Mouse (Mus musculus): Measurements from ENCODE around the gene Zranb1.

The Zranb1 gene

DNA sequence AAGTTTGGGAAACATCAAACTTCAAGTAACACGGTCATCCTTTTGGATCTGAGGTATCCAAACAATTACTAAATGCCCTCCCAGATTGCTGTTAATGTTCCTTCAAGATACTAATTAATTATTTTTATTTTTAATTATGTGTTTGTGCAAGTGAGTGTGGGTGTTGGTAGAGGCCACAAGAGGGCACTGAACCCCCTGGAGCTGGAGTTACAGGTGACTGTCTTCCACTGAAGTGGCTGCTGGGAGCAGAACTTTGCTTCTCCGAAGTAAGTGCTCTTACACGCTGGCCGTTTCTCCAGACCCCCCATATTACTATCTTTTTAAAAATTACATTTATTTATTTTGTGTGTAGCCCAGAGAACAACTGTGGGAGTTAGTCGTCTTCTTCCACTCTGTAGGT is 887 bp upstream of the Zranb1 start:
- DNase-seq (ENCODE audit: low read depth) = peak; percentile 6

DNA sequence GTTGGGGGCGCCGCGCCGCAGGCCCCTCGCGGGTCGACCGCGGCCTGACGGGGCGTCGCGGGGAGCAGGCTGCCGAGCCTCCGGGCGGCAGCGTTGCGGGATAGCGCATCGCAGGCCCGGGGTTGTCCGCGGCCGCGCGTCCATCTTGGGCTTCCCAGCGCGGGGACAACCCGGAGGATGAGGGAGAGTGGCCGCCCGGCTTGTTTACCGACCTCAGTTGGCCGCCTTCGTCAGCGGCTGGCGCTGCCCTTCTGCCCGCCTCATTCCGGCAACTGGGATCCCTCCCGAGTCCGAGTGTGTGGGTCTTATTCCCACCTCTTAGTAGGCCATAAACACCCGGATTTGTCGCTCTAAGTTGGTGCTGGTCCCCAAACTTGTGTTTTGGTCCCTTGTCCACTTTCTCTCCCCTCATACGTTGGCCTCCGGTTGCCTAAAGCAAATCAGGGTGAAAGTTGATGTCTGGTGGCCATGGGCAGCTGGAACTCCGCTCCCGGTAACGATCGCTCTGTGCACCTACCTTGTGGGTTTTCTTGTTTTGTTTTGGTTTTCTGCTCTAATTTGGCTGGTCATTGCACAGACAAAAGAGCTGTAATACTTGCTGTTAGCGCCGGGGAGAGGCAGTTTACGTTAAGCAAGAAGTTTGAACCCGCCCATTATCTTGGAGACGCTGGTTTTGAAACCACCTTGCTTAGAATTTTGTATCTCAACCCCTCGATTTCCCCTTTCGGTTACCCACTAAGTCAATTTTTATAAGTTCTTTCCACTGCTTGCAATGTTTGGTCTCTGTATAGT is 814 bp downstream of the Zranb1 start:
- peak; percentile 55 for DNase-seq (ENCODE audit: low read depth)

DNA sequence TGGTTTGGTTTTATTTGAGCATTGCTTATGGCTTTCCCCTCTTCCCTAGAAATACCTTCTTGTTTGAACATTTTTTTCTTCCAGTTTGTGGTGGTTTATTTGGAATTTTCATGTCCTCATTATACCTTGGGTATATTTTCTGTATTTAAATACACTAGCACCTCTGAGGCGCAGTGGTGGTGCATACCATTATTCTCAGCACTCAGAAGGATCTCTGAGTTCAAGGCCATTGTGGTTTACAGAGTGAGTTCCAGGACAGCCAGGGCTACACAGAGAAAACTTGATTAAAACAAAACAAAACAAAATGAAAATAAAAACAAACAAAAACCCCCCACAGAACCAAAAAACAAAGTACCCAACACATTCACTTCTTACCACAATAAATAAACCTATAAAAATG is 2.4 kb downstream of the Zranb1 start:
- DNase-seq (ENCODE audit: low read depth) = no peak

DNA sequence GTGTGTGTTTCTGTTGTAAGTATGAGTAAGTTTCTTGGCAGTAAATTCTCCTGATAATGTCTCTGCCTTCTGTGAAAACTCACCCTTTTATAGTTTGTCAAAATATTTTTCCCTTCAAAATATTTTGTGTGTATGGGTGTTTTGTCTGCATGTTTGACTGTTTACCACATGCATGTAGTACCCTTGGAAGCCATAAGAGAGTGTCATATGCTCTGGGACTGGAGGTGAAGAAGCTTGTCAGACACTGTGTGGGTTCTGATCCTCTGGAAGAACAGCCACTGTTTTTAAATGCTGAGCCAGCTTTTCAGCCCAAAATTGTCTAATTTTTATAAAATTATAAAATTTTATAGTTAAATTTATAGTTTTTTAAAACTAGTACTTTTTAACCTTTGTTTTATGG is 3.8 kb downstream of the Zranb1 start:
- no peak for DNase-seq (ENCODE audit: low read depth)

DNA sequence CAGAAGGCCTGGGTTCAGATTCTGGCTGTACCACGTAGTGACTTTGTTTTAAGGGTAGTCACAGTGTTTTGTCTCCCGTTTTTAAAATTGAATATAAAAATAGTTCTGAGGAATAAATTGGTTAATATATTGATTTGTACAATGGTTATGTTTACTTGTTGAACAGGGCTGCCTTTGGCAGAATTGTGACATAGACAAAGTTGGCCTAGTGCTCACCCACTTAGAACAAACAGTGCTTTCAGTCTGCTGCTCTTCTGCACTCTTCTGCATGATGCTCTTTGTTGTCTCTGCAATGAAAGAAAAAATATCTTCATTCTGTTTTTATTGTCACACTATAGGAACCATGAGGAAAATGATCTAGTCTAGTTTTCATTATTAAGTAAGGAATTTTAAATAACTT is 8.2 kb downstream of the Zranb1 start:
- no peak for DNase-seq (ENCODE audit: low read depth)

DNA sequence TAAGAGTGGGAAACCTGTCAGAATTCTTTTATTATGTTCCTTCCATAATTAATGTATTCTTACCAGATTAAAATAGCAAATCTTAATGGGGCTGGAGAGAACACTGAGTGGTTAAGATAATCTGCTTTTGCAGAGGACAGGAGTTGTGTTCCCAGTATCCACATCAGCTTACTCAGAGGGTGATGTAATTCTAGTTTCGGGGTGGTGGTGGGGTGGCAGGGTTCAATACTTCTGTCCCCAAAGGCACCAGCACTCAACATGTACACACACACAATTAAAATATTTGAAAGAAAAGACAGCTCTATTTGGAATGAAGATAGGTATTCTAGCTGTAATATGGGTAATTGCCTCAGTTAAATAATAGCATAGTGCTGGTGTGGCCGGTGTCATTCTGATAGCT is 9.6 kb downstream of the Zranb1 start:
- DNase-seq (ENCODE audit: low read depth) = no peak

DNA sequence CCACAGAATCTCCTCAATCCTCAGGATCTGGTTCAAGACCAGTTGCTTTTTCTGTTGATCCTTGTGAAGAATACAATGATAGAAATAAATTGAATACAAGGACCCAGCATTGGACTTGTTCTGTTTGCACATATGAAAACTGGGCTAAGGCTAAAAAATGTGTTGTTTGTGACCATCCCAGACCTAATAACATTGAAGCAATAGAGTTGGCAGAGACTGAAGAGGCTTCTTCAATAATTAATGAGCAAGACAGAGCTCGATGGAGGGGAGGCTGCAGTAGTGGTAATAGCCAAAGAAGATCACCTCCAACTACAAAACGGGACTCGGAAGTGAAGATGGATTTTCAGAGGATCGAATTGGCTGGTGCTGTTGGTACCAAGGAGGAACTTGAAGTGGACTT is 19.0 kb downstream of the Zranb1 start:
- no peak for DNase-seq (ENCODE audit: low read depth)

DNA sequence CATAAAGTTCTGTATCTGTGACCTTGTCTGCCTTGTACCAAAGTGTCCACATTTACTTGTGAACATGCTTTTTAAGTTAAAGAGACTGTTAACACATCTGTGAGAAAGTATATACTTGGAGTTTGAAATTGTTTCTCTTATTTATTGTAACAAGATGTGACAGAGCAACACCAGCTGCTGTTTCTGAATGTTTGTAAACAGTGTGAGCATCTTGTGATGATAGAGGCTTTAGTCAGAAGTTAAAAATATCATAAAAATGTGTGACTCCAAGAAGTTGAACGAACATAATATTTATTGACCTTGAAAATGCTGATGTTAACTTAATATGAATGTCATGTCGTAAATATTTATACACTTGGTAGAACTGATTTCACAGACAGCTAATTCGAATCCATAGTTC is 19.7 kb downstream of the Zranb1 start:
- no peak for DNase-seq (ENCODE audit: low read depth)

DNA sequence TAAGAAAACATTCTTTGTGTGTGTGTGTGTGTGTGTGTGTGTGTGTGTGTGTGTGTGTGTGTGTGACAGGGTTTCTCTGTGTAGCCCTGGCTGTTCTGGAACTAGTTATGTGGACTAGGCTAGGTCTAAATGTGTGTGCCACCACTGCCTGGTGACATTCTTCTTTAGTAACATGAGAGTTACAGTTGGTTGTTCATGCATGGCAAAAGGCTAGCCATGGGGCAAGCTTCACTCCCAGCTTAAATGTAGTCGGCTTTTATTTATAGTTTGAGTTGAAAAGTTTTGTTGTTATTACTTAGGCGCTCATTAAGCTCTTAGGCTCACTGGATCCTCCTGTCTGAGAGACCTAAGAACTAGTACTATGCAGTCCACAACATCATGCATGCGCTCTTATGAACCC is 33.5 kb downstream of the Zranb1 start:
- no peak for DNase-seq (ENCODE audit: low read depth)

DNA sequence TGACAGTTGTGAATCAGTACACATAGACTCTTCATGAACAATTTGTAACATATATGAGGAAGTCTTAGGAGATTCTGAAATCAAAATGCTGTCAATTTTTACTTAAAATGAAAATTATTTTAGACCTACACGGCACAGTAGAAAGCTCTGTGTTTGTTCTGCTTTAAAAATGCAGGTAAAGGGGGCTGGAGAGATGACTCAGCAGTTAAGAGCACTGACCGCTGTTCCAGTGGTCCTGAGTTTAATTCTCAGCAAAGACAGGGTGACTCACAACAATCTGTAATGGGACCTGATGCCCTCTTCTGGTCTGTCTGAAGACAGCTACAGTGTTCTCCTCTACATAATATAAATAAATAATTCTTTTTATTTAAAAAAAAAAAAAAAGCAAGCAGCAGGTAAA is 34.8 kb downstream of the Zranb1 start:
- DNase-seq (ENCODE audit: low read depth) = no peak

DNA sequence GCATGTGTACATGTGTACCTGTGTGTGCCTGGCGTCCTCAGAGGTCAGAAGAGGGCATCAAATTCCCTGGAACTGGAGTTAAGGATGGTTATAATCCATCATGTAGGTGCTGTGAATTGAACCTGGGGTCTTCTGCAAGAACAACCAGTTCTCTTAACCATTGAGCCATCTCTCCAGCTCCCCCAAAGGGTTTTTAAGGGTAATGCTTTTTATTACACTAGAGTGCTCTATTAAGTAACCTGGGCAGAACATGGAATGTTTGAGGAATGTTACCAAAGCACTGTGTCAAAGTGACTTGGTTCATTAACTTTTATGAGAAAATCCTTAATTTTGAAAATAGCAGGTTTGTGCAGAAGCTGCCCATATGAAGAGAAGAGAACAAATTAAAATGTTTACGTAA is 41.1 kb downstream of the Zranb1 start:
- DNase-seq (ENCODE audit: low read depth) = no peak

DNA sequence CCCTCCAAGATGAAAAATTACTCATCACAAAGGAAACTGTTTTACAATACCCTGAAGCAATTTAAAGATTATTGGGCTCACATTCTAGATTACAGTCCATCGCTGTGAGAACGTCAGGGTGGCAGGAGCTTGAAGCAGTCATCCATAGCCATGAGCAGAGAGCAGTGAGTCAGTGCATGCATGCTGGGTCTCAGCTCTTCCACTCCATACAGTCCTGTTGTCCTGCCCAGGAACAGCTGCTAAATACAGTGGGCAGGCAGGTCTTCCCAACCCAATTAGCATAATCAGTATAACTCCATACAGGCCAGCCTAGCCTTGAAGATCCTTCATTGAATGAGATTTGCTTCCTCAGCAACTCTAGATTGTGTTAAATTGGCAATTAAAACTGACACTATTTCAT is 45.1 kb downstream of the Zranb1 start:
- DNase-seq (ENCODE audit: low read depth) = no peak

DNA sequence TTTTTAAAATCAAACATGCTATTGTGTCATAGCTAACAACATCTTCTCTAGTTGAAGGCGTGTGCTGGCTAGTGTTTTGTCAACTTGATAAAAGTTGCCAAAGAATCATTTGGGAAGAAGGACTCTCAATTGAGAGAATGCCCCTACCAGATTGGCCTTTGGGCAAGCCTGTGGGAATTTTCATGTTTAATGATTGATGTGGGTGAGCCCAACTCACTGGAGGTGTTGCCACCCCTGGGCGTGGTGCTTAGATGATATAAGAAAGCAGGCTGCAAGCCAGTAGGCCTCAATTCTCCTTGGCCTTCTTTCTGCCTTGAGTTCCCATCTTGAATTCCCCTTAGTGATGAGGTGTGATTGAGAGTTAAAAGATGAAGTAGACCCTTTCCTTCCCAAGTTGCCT is 47.0 kb downstream of the Zranb1 start:
- DNase-seq (ENCODE audit: low read depth) = no peak

DNA sequence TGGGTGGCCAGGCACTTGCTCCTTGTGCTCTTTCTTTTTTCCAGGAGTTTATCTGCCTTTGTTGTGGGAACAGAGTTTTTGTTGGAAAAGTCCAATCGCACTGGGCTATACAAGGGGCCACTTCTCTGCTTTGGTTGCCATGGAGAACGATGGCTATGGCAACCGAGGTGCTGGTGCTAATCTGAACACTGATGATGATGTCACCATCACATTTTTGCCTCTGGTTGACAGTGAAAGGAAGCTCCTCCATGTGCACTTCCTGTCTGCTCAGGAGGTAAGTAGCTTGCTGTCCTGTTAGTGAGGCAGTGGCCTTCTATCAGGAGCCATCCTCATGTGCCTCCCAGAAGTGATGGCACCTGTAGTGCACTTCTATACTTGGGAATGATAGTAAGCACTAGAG is 51.7 kb downstream of the Zranb1 start:
- no peak for DNase-seq (ENCODE audit: low read depth)

DNA sequence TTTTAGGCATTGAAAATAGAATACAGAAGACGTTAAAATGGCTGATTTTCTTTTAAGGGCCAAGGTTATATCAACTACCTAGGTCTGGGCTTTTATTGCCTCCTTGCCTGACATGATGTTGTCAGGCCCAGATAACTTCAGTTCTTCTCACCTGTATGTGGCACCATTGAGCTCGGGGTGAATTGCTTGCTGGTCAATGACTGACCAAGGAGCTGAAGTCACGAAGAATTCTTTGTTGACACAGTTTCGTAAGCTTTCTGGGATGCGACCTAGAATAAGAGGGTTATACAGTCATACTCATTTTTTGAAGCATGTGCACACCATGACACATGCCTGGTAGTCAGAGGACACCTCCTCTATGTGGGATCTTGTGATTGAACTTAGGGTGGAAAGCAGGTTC is 58.9 kb downstream of the Zranb1 start:
- no peak for DNase-seq (ENCODE audit: low read depth)

DNA sequence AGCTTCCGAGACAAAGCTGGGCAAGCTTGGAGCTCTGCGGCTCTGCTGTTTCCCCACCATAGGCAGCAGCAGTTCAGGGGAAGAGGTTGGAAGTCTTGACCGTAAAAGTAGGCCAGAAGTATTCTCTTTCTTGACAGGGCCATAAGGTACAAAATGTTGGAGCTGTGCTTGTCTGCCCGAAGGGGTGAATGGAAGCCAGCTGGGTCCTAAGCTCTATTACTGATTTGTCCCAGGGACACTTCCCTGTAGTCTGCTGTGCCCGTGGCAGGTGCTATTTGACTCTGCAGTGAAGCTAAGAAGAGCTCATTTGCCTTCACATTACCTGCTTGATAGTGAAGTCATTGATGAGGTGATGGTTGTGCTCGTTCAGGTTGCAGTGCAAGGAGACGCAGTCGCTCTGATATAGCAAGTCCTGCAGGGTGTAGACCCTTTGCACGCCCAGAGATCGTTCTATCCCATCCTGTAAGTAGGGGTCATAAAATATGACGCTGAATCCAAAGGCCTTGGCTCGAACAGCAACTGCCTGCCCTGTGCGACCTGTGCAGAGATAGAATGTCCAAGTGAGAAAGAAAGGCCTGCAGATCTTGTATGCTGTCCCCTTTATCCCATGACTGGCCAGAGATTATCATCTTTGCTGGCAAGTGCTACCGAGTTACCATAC is 60.4 kb downstream of the Zranb1 start:
- no peak for DNase-seq (ENCODE audit: low read depth)

DNA sequence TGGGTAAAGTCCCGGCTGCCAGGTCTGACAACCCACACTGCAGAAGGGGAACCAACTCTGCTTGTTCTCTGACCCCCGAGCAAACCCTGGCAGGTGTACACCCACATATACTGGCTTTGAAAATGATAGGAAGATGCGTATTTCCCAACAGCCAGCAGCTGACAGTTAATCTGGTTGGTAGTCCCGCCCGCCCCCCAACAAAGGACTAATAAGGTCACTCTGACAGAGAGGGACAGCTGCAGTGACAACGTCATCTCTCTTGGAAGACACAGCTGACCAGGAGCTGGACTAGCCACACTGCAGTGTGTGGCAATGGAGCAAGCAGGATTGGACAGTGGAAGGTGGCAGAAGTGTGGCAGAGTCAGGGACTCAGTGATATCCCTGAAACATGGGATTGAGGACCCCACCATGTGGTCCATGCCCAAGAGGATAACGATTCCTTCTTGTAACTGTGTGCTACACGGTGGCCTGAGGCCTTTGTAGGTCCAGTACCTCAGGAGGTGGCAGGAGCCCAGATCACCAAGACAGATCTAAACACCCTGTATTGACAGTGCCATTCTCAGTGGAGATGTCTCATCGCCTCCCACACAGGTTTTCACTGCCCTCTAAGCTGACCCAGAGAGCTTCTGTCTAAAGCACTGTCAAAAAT is 62.1 kb downstream of the Zranb1 start:
- no peak for DNase-seq (ENCODE audit: low read depth)

DNA sequence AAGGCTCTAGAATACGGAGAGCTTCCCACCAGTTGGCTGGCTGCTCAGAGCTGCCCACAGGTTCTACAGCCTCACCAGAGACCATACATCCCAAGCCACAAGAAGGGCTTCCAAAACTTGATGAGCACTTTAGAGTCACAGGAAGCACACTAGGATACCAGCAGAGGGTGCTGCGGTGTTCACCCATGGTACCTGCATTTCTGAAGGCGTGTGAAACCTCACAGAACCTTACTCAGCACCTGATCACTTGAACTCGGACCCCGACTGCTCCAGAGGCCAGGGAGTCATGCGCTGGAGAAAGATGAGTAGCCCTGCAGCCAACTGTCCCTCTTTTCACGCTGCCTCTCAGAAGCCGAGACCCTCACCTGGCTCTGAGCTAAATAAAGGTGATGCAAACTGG is 63.2 kb downstream of the Zranb1 start:
- DNase-seq (ENCODE audit: low read depth) = no peak

DNA sequence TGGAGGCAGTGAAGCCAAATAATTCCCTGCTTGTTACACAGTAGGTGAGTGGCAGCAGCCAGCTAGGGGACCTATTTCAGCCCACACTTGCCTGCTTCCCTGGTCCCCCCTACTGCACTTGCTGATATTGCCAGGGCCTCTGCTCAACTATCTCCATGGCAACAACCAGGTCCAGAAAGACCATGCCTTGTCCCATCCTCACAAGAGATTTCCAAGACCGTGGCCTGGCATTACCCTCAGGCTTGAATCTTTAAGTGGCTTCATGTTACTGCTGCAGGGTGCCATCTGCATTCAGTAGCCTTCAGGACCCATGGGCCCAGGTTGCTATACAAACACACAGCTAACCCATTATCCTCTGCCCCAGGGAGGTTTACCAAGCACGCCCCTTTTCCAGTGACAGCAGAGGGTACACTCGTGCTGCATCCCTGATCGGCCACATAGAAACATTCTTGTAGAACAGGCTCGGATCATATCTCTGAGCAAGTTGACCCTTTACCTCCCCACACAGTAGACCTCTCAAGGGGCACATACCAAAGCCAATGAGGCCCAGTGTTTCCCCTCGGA is 63.8 kb downstream of the Zranb1 start:
- DNase-seq (ENCODE audit: low read depth) = no peak

DNA sequence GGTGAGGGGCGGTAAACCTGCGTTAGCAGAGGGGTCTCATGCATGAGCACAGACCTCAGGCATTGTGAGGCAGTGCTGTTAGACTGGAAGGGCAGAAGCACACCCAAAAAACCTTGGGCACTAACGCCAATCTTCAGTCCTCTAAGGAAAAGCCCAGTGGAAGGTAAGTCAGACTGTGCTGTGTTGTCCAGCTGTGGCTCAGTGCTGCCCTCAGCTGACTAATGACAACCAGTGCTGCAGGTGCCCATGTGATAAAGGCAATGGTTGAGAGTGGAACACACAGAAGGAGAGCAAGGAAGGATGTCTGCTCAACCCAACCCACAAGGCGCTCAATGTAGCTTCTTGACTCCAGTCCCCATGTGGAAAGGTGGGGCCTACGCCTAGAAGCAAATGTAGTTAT is 65.4 kb downstream of the Zranb1 start:
- peak; percentile 55 for DNase-seq (ENCODE audit: low read depth)

DNA sequence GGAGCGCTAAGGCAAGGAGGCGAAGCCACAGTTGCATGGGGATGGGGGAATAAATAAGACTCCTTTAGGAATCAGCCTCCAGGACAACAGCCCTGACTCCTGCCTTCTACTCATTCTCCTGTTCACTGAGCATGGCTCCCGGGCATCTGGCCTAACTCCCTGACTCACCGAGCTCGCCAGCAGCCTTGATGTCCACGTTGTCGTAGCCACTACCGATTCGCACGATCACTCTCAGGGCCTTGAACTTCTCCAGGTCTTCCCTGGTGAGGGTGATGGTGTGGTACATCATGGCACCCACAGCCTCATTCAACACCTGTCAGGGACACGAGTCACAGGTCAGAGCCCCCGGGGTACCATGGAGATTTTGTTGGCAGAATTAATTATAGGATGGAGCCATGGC is 67.7 kb downstream of the Zranb1 start:
- no peak for DNase-seq (ENCODE audit: low read depth)

DNA sequence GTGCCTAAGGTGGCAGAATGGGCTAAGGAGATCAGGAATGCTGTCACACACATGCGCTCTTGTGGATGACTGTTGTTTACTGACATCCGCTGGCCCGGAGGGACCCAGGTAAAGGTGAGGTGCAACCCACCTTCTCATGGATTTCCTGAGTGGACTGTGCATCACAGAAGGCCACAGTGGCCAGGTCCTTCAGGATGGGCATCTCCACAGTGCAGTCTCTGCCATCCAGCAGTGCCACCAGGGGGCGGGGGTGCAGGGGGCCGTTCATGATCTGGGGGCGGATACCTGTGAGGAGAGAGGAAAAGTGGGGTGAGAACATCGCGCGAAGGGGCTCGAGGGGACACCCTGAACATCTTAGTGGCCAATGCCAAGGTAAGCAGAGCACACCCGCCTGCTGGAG is 68.1 kb downstream of the Zranb1 start:
- no peak for DNase-seq (ENCODE audit: low read depth)

DNA sequence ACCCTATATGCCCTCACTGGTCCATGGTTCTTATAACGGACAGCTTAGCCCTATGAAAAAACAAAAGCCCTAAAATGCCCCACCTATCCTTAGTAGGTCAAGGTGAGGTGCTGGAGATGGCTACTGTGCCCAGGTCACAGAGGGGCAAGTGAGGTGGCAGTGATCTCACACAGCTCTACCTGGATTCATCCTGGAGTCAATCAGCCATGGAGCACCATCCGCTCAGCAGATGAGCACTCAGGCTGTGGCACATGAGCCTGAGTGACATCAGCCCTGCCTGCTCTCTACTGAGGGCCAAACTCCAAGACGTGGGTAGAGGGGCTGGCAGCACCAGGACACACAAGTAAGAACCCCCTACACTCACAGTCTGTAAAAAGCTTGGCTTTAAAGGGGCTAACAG is 70.4 kb downstream of the Zranb1 start:
- no peak for DNase-seq (ENCODE audit: low read depth)

Measured in NIH3T3 (cell line).